Mouse (Mus musculus) gastrocnemius, postnatal 36 days (tissue): Measurements from ENCODE around the gene Kcnc4. TPM values are rescaled to one million over a fixed set of nuclear protein-coding genes. Genes with fewer than 3 reads are reported as not detected.

Source experiments
- DNase-seq, 2 experiments: peaks; one replicate each; pipeline ENCODE4 v3.0.0; 2022
- intact Hi-C: fragments of 180-260 bp; cut with DNase I; formaldehyde crosslinking; loops from one replicate; pipeline ENCODE4 v1.15.1; 2025
- total RNA-seq, 2 experiments: library from RNA; stranded (reverse); gene quantifications; 2 replicates each; pipeline ENCODE4 v1.2.3; 2021

Gene Kcnc4
- total RNA-seq, 2 experiments from 2014 or later, result 72.7 to 86.8 TPM

- intact Hi-C loops, result loop anchor here (5.0 kb wide), 1 partner anchor 57 kb away; the partner anchor contains the start of gene Kcnc4
- DNase-seq, result peak; percentile 23 to 25
These were observed 59.2 kb downstream of the Kcnc4 start for GRCm38 (mm10) chr3:107399991-107400640.

GRCm38 (mm10) chr3:107391198-107391597 is 68.2 kb downstream of the Kcnc4 start:
- intact Hi-C loops, result no loop called here
- no peak for DNase-seq

Other genes starting within 250 kb of the Kcnc4 start
- not detected for gene Cym, start 237.8 kb downstream of the Kcnc4 start, total RNA-seq
- not detected for gene A630076J17Rik, start 228.9 kb downstream of the Kcnc4 start, total RNA-seq
- gene Prok1, start 219.8 kb downstream of the Kcnc4 start, total RNA-seq, result not detected
- 10 to 100 TPM; 50.4 to 58.4 TPM for gene Lamtor5, start 180.7 kb downstream of the Kcnc4 start, total RNA-seq
- under 1 TPM; 0.10 to 0.18 TPM for gene Slc16a4, start 168.3 kb downstream of the Kcnc4 start, total RNA-seq
- gene Rbm15, start 125.9 kb downstream of the Kcnc4 start, total RNA-seq, result 10 to 100 TPM; 17.0 to 22.1 TPM
- 1 to 10 TPM in 1 of 2 experiments, under 1 TPM in 1; 0.26 to 1.4 TPM for gene Slc6a17, start 58.5 kb upstream of the Kcnc4 start, total RNA-seq
- gene Ubl4b, start 95.5 kb upstream of the Kcnc4 start, total RNA-seq, result not detected
- gene Alx3, start 135.5 kb upstream of the Kcnc4 start, total RNA-seq, result not detected
- gene Gm10961, start 171.8 kb upstream of the Kcnc4 start, total RNA-seq, result not detected
- 10 to 100 TPM; 14.4 to 14.7 TPM for gene Strip1, start 172.1 kb upstream of the Kcnc4 start, total RNA-seq
- 10 to 100 TPM; 25.0 to 28.9 TPM for gene Ahcyl1, start 237.0 kb upstream of the Kcnc4 start, total RNA-seq